Mouse (Mus musculus): Measurements from ENCODE around the gene Pcbp1. TPM values are rescaled to one million over a fixed set of nuclear protein-coding genes. Genes with fewer than 3 reads are reported as not detected.
"Not testable (repeated sequence)": the region's sequence is repeated elsewhere in the genome, so short reads cannot be mapped to it uniquely, and the experiment has no call there.

Pcbp1 gene
- 149 and 264 TPM in 2 replicates for polyA plus RNA-seq (2015; fragmentation: Nextera tagmentation; extraction: Ambion mirVana)

DNA sequence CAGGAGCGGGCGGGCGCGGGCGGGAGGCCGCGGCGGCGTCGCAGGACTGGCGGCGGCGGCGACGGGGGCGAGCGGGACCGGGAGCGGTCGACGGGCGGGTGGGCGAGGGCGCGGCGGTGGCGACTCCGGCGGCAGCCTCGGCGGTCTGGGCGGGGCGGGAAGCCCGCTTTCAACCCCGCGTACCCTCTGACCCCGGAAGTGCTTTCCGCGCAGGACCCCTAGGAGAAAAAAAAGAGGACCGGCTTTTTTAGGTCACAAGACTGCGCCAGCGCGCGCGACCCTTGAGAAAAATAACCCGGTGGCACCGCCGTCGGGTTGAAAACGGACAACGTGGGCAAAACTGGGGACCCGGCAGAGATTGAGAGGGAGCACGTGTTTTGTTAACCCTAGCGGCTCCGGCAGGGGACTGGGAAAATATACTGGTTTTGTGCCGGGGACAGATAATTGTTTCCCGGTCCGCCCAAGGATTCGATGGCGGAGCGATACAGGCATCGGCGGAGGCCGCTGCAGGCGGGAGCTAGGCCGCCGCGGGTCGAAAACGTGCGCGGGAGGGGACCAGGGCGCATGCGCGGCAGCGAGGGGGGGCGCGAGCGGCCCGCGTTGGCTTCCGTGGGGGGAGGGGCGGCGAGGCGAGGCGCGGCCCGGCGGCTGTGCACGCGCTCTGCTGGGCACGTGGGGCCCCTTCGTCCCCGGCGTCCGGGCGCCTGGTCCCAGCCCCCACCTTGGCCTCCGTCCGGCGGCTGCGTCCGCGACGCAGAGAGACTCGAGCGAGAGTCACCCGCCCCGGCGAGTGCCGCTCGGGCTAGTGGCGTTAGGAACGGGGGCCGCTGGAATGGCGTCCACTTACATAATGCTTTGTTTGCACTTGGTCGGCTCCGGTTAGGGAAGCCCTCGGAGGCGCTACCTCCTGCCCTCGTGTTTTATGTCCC is at the start of gene Pcbp1:
Gene Pcbp1 (minus strand): TSS at position 290 of the 929 bp plus-strand sequence.
- H3K36me3 ChIP-seq (ENCODE audit: control insufficient read depth, insufficient read depth) = peaks cover 11% of the 10 kb centered on the region; the same call in 1 of the 2 replicates
- H3K4me1 ChIP-seq (ENCODE audit: control insufficient read depth, insufficient read depth, low read length) = peaks cover 23% of the 10 kb centered on the region
- peak within 1 kb of the TSS; percentile 65 for H3K4me3 ChIP-seq (ENCODE audit: low read length)
- WGBS = under 1% methylated on average over 99 of the region's 120 CpGs
- ATAC-seq (replicated peaks; ENCODE audit: extremely low read depth, insufficient read depth, low FRiP score) = peak; percentile 86
- no peaks in the 10 kb centered on the region for H3K27me3 ChIP-seq (ENCODE audit: control insufficient read depth, insufficient read depth, low read length)
- peak within 1 kb of the TSS; percentile 100 for H3K27ac ChIP-seq (ENCODE audit: low read length)
- no peaks in the 10 kb centered on the region for H3K9me3 ChIP-seq (replicated peaks; ENCODE audit: control insufficient read depth, low read length)
- peak within 1 kb of the TSS; percentile 76 for H3K4me2 ChIP-seq (ENCODE audit: low read depth, low read length)
- H3K9ac ChIP-seq (ENCODE audit: low read length) = peak within 1 kb of the TSS; percentile 93

- Histone ChIP-seq H3K9me3 (replicated peaks; ENCODE audit: control insufficient read depth, low read length) (no peaks in the 10 kb centered on the region), H3K9ac (ENCODE audit: low read length) (no peak overlapping the region), H3K4me3 (ENCODE audit: low read length) (no peak overlapping the region), H3K27me3 (ENCODE audit: control insufficient read depth, insufficient read depth, low read length) (no peaks in the 10 kb centered on the region), H3K36me3 (ENCODE audit: control insufficient read depth, insufficient read depth) (no peaks in the 10 kb centered on the region), H3K27ac (ENCODE audit: low read length) (no peak overlapping the region), H3K4me1 (ENCODE audit: control insufficient read depth, insufficient read depth, low read length) (peaks cover 25% of the 10 kb centered on the region), H3K4me2 (ENCODE audit: low read depth, low read length) (no peak overlapping the region)
- no peak for ATAC-seq (replicated peaks; ENCODE audit: extremely low read depth, insufficient read depth, low FRiP score)
- WGBS = 91% methylated on average over 3 of the region's 3 CpGs
Measured at GRCm38 (mm10) chr6:86574495-86574894, 48.4 kb upstream of the Pcbp1 start.

DNA sequence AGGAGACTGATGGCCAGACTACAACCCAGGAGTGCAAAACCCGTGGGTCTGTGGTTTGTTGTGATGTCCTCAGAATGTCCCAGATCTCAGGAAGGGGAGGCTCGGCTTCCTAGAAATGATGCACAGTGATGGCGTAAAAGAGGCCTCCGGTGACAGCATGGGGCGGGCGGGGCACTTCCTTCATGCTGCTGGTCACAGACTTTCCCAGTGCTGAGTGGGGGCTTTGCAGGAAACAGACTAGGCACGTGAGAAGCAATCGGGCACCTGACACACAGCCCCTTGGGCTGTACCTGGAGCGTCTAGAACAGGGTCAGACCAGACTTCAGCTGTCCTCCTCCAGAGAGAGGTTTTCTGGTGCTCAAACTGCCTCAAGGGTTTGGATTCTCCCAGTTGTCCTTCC is 44.7 kb upstream of the Pcbp1 start:
- Histone ChIP-seq H3K9ac (ENCODE audit: low read length) (no peak overlapping the region), H3K27ac (ENCODE audit: low read length) (no peak overlapping the region)
- 46% methylated on average over 9 of the region's 9 CpGs for WGBS

DNA sequence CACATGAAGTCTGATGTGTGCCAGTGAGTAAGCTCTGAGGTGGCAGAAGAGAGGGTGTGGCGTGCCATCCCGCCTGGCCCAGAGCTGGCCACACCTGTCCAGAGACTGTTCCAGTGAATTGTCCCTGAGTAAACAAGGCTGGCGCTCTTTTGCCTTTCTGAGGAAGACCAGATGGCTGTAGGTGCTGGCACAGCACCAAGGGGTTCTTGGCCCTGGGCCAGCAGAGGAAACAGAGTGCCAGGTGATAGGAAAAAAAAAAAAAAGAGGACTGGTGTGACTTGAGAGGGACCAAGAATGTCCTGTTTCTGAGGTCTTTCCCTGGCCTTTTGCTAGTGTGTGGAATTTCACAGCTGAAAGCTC is 43.3 kb upstream of the Pcbp1 start:
- H3K4me2 ChIP-seq (ENCODE audit: low read depth, low read length) = no peak overlapping the region
- ATAC-seq (replicated peaks; ENCODE audit: extremely low read depth, insufficient read depth, low FRiP score) = peak; percentile 76
- H3K9me3 ChIP-seq (replicated peaks; ENCODE audit: control insufficient read depth, low read length) = no peaks in the 10 kb centered on the region
- H3K9ac ChIP-seq (ENCODE audit: low read length) = peak overlapping the region; percentile 33; the same call in 1 of the 2 replicates
- no peak overlapping the region for H3K4me3 ChIP-seq (ENCODE audit: low read length)
- peaks cover 30% of the 10 kb centered on the region for H3K4me1 ChIP-seq (ENCODE audit: control insufficient read depth, insufficient read depth, low read length)
- peaks cover 3% of the 10 kb centered on the region; the same call in 1 of the 2 replicates for H3K36me3 ChIP-seq (ENCODE audit: control insufficient read depth, insufficient read depth)
- H3K27me3 ChIP-seq (ENCODE audit: control insufficient read depth, insufficient read depth, low read length) = no peaks in the 10 kb centered on the region
- 27% methylated on average over 3 of the region's 3 CpGs for WGBS
- H3K27ac ChIP-seq (ENCODE audit: low read length) = peak overlapping the region; percentile 61

More for the DNA sequence above, 44.7 kb upstream of the Pcbp1 start:
- H3K4me1 ChIP-seq (ENCODE audit: control insufficient read depth, insufficient read depth, low read length) = peaks cover 30% of the 10 kb centered on the region
- no peak overlapping the region for H3K4me2 ChIP-seq (ENCODE audit: low read depth, low read length)
- H3K4me3 ChIP-seq (ENCODE audit: low read length) = no peak overlapping the region
- no peaks in the 10 kb centered on the region for H3K36me3 ChIP-seq (ENCODE audit: control insufficient read depth, insufficient read depth)
- H3K27me3 ChIP-seq (ENCODE audit: control insufficient read depth, insufficient read depth, low read length) = no peaks in the 10 kb centered on the region
- no peaks in the 10 kb centered on the region for H3K9me3 ChIP-seq (replicated peaks; ENCODE audit: control insufficient read depth, low read length)
- ATAC-seq (replicated peaks; ENCODE audit: extremely low read depth, insufficient read depth, low FRiP score) = peak; percentile 39; the same call in 1 of the 2 replicates

DNA sequence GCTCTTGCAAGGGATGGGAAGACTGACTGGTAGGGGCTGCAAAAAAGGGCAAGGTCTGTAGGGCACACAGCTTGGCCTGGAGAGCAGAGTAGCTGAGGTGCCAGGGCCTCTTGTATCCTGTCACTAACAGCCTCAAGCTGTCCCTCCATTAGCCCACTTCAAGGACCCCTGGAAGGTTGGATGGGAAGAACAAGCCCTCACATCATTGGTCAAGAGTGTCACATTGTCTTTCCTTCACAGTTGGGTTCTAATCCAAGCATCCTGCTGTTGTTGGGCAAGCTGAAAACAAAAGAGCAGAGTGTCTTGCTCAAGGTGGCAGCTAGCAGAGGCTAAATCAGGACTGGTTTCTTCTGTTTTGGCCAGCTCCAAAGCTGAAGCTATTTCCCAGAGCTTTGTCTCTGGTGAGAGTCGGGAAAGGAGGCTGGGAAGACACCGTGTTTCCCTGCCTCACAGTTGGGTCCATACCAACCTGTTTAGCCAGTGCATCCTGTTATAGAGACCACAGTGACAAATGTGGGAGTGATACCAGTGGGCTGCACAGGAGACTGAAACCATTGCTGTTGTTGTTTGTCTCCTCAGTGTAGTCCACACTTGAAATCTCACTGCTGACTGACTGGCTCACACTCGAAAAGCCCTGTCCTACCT is 42.8 kb upstream of the Pcbp1 start:
- no peak for ATAC-seq (replicated peaks; ENCODE audit: extremely low read depth, insufficient read depth, low FRiP score)
- Histone ChIP-seq H3K4me3 (ENCODE audit: low read length) (no peak overlapping the region), H3K9me3 (replicated peaks; ENCODE audit: control insufficient read depth, low read length) (no peaks in the 10 kb centered on the region), H3K27me3 (ENCODE audit: control insufficient read depth, insufficient read depth, low read length) (no peaks in the 10 kb centered on the region), H3K9ac (ENCODE audit: low read length) (peak overlapping the region; percentile 33; the same call in 1 of the 2 replicates), H3K36me3 (ENCODE audit: control insufficient read depth, insufficient read depth) (peaks cover 6% of the 10 kb centered on the region; the same call in 1 of the 2 replicates), H3K4me2 (ENCODE audit: low read depth, low read length) (no peak overlapping the region), H3K27ac (ENCODE audit: low read length) (peak overlapping the region; percentile 43), H3K4me1 (ENCODE audit: control insufficient read depth, insufficient read depth, low read length) (peaks cover 30% of the 10 kb centered on the region)
- 36% methylated on average over 3 of the region's 3 CpGs for WGBS

DNA sequence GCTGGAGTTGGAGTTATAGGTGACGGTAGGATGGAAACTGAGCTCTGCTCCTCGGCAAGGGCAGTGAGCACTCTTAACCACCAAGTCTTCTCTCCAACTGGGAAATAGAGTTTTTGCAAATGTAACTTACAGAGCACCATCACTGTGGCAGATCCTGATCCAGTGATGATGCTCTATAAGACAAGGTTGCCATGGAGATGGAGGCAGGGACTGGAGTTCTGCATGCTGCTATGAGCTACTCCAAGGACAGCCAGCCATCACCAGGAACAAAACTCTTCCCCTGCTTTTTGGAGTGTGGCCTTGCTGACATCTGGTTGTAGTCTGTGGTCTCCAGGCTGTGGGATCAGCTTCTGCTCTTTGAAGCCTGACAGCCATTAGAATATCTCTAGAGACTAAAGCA is 39.7 kb upstream of the Pcbp1 start:
- H3K36me3 ChIP-seq (ENCODE audit: control insufficient read depth, insufficient read depth) = peaks cover 8% of the 10 kb centered on the region; the same call in 1 of the 2 replicates
- WGBS = 89% methylated on average over 2 of the region's 2 CpGs
- ATAC-seq (replicated peaks; ENCODE audit: extremely low read depth, insufficient read depth, low FRiP score) = no peak
- H3K9ac ChIP-seq (ENCODE audit: low read length) = no peak overlapping the region
- H3K4me3 ChIP-seq (ENCODE audit: low read length) = no peak overlapping the region
- H3K4me2 ChIP-seq (ENCODE audit: low read depth, low read length) = no peak overlapping the region
- no peak overlapping the region for H3K27ac ChIP-seq (ENCODE audit: low read length)
- no peaks in the 10 kb centered on the region for H3K27me3 ChIP-seq (ENCODE audit: control insufficient read depth, insufficient read depth, low read length)
- peaks cover 21% of the 10 kb centered on the region for H3K4me1 ChIP-seq (ENCODE audit: control insufficient read depth, insufficient read depth, low read length)
- H3K9me3 ChIP-seq (replicated peaks; ENCODE audit: control insufficient read depth, low read length) = no peaks in the 10 kb centered on the region

- H3K27me3 ChIP-seq (ENCODE audit: control insufficient read depth, insufficient read depth, low read length); H3K4me2 ChIP-seq (ENCODE audit: low read depth, low read length); ATAC-seq (replicated peaks; ENCODE audit: extremely low read depth, insufficient read depth, low FRiP score); H3K27ac ChIP-seq (ENCODE audit: low read length); H3K36me3 ChIP-seq (ENCODE audit: control insufficient read depth, insufficient read depth); H3K4me1 ChIP-seq (ENCODE audit: control insufficient read depth, insufficient read depth, low read length); H3K9ac ChIP-seq (ENCODE audit: low read length); H3K4me3 ChIP-seq (ENCODE audit: low read length); H3K9me3 ChIP-seq (replicated peaks; ENCODE audit: control insufficient read depth, low read length): not testable (repeated sequence)
- WGBS = 75% methylated on average over 1 of the region's 1 CpGs
Measured at GRCm38 (mm10) chr6:86557182-86557581, 31.1 kb upstream of the Pcbp1 start.

GRCm38 (mm10) chr6:86556345-86557058 is 30.4 kb upstream of the Pcbp1 start:
- no peak overlapping the region for H3K4me3 ChIP-seq (ENCODE audit: low read length)
- H3K9me3 ChIP-seq (replicated peaks; ENCODE audit: control insufficient read depth, low read length) = no peaks in the 10 kb centered on the region
- no peaks in the 10 kb centered on the region for H3K27me3 ChIP-seq (ENCODE audit: control insufficient read depth, insufficient read depth, low read length)
- H3K4me2 ChIP-seq (ENCODE audit: low read depth, low read length) = no peak overlapping the region
- H3K9ac ChIP-seq (ENCODE audit: low read length) = no peak overlapping the region
- H3K27ac ChIP-seq (ENCODE audit: low read length) = no peak overlapping the region
- peaks cover 6% of the 10 kb centered on the region for H3K36me3 ChIP-seq (ENCODE audit: control insufficient read depth, insufficient read depth)
- ATAC-seq (replicated peaks; ENCODE audit: extremely low read depth, insufficient read depth, low FRiP score) = no peak
- 86% methylated on average over 3 of the region's 3 CpGs for WGBS
- no peaks in the 10 kb centered on the region for H3K4me1 ChIP-seq (ENCODE audit: control insufficient read depth, insufficient read depth, low read length)
